Mouse (Mus musculus): ENCODE data around the gene Tmem88b.
A peak's percentile ranks its signal among the peaks of the same experiment; 100 is the strongest.

Tmem88b gene

DNA sequence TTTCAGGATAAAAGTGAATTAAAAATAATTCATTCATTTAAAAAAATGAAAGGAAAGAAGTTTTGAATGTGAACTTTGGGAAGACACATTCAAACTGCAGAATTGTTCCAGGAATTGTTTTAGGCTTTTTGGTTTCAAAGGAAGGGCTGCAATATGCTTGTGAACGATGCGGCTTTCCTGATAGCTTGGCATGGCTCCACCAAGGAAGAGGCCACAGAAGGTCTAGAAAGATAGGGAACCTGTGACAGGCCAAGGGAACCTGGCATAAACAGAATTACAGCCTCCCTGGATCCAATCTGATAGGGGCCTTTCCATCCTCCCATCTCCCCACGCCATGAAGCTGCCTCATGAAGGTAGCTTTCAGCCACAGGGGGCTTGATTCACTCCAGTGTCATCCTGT, 2.6 kb upstream of the Tmem88b start:
- DNase-seq, result no peak

DNA sequence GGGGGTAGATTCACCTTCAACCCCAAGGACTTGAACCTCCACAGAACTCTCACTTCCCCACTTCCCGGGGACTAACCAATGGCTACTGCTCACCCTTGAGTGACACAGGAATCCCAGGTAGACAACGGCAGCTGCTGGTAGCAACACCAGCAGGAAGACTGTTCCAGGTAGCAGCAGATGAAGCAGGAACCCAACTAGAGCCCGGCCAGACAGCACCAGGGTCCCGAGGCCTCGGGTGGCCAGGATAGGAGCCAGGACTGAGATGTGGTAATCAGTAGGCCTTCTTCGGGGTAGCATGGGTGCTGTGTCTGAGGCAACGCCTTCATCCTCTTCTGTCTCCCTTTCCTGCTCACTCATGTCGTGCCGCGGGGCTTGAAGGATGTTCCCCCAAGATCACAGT, 428 bp downstream of the Tmem88b start:
- no peak for DNase-seq

DNA sequence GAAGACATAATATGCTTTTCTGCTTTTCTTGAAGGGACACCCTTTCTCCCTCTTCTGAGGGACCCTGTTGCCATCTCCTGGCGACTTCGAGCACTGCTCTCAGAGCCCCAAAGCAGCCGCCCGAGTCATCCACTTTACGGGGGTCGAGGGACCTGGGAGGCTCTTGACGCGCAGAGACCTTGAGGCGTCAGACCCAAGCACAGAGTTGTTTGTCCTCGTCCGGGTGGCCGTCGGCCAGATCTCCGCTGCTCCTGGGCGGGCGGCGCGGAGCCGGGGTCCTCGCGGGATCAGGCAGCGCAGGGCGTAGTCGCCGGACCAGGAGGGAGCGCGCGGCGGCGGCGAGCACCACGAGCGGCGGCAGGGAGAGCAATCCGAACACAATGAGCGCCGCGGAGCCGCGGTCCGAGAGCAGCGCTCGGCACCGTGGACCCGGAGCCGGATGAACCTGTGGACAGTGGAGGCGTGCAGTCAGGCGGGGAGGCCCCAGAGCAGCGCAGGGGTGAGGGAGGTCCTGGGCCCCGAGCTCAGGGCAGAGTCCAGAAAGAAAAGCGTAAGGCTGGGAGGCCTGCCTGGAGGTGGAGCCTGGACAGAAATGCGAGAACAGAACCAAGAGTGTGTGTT, 1.5 kb downstream of the Tmem88b start:
- peak; percentile 86 to 87 for DNase-seq

DNA sequence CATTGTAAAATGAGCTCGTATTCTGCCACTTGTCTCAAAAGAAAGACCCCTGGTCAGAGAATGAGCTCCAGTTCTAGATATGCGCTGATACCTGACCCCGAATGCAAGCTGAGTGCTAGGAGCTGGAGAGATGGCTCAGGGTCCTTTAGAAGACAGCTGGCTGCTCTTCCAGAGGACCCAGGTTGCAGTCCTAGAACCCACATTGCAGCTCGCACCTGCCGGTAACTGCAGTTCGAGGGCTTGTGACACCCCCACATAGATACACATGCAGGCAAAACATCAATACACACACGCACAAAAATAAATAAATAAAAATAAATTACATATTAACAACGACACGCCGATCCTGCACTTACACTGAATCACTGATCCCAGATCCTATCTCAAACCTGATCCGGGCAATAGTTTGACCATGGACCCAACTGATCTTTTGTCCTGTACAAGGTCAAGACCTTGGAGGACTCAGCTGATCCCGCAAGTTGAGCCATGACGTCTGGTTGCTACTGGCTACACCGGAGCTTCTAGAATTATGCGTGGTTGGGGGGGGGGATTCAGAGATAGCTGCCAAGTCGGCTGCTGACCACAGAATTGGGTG, 2.1 kb downstream of the Tmem88b start:
- DNase-seq, result no peak

DNA sequence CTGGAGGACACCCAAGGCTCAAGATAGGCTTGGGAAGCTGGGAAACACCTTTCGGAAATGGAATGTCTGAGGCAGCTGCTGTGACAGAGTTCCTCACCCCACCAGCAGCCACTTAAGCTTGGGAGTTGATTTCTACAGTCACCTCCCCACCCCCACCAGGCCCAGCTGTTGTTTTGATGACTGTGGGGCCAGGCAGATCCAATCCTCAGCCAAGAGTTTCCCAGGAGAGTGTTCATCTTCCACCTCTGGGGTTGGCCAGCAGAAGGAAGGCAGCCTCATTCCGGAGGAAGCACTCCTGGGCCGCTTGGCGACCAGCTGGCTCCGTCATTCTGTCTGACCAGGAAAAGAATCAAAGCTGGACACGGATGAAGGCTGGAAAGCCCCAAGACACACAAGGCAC, 4.8 kb downstream of the Tmem88b start:
- DNase-seq, result peak in 1 of 2 experiments; percentile 64

DNA sequence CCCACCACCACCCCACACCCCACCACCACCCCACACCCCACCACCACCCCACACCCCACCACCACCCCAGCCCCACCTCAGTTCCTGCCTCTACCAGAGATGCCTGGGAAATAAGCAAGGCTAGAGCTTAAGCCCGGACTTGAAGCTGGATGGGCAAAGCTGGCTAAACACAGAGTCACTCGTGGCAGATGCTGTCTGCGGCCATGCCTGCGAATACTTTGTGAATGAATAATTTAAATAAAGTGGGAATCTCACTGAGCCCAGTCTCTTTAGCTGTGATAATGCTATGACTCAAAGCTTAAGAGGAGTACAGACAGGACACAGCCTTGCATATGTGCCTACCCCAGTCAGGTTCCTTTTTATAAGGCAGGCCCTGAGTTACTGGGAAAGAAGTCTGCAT, 6.2 kb downstream of the Tmem88b start:
- DNase-seq, result no peak

DNA sequence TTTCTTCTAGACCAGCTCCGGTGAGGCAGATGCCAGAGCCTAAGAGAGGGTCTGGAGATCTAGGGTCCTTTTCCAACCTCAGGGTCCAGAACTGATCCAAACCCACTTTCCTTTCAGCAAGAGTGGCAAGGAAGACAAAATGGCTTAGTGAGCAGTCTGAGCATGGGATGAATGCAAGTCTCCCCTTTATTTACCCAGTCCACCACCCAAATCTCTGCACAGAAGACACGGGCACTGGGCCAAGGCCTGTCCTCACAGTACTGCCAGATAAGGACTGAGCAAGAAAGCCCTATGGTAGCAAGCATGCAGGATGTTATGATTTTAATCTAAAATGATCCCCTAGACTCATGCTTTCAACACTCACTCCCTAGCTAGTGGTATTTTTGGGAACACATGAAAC, 7.9 kb downstream of the Tmem88b start:
- peak in 1 of 2 experiments; percentile 55 for DNase-seq

DNA sequence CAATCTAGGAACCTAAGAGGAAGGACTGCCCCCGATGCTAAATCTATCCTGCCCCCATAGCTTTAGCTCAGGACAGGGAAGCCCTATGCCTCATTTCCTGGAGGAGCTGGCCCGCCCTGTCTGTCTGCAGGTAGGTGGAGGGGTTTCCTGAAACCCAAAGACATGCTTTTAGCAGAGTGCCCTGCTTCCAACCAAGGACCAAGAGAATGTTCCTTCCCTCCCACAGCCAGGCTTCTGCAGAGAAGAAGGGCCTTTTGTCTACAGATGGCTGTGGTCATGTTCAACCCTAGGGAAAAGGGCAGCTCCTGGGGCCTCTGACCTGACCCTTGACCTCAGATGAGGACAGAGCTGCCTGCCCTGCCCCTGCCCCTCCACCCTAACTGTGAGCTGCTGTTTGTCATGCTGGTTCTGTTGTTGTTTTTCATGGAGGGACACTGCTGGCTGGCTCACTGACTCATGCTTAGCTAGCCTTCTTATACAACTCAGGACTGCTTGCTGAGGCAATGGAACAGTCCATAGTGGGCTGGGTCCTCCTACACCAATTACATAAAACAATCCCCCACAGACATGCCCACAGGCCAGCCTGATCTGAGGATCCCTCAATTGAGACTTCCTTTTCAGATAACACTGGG, 8.9 kb downstream of the Tmem88b start:
- DNase-seq, result no peak

DNA sequence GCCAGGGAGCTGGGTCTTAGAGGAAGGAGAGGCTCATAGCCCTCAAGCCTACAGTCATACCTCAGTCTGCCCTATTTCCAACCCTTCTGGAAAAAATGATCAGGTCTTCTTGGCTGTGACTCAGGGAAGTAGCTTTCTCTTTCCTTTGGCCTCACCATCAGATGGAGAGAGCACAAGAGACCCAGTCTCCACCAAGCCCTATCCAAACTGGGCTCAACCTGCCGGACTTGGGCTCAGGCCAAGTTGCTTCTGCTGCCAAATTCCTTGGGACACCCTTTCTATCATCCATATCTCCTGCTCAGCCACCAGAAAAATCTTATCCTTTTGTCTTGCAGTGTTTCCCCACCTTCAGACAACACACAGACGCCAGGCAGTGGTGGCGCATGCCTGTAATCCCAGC, 9.8 kb downstream of the Tmem88b start:
- peak in 1 of 2 experiments; percentile 49 for DNase-seq

DNA sequence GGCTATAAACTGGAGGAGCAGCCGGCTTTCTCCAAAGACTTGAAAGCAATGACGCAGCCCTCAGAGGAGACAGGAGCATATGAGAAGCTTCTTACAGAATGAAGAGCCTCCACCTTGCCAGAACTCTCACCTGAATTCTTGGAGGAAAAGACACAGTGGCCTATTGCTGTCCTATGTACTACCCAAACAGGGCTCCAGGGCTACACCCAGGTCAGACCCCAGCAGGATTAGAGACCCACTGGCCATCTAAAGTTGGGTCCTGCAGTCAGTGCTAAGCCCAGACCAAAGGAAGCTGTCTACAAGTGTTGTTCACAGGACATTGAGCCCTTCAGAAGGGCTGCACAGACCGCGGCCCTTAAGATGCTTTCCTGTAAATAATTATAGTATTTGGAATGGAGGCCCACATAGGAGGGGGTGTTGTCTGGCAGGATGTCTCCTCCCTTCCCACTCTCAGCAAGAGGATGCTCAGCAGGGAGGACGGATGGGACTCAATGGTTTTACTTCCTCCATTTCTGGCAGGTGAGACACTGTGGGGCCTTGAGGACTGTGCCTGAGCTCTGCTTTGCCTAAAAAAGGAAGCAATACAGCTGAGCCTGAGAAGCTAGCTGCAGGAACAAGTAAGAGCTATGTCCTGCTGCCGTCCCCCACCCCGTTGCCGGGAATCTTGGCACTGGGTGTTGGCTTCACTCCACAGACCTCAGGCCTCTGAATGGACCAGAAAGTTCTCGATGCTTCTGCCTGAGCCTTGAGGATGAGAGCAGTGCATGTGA, 10.5 kb downstream of the Tmem88b start:
- DNase-seq, result peak; percentile 63 to 81

DNA sequence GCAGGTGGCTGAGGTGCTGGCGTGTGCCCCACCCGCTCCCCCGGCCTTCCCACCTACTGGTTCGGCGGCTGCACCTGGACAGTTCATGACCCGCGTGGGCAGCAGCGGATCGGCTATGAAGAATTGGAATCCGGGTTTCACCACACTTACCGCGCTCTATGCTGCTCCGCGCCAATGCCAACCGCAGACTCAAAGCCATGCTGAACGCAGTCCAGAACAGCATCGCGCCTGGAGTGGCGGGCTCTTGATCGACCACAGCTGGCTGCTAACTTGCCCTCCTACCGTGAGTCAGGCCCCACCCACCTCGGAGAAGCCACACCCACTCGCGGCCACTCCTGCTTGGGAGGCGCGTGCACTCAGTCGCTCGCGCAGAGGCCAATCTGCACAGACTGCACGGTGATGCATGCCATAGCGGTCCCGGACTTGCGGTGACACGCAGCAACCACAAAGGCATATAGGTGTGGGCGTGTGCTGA, 11.4 kb downstream of the Tmem88b start, which contains the start of gene Vwa1:
Gene Vwa1 (minus strand): TSS at position 419 of the 475 bp plus-strand sequence.
- peak; percentile 93 for DNase-seq

DNA sequence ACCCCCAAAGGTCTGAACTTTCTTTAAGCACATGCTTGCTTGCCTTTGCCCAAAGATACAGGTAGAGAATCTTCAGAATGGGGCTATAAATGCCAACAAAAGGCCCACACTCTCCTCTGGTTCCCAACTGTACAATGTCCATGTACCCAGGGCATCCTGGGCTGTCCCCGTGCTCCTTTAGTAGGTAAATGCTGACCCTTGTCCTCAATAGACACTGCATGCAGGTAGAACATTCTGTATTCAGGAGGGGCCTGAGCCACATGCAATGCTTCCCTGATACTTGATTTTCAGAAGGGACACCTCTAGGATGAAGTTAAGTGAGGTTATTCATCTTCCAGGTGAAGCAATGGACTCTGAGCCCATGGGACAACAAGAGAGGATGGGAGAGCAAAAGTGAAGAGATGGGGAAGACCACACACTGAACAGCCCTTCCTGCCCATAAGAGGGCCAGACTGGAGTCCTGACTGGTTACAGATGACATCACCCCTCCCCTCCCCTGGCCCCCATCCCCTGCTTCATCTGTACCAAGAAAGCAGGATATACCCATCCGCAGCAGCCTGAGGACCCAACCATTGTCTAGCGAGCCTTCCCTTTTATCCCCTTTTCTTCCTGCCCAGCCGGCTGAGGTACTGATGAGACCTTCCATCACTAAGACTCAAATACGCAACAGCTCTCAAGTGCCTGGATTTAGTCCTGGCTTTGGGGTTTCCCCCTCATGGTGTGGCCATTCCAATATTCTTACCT, 12.2 kb downstream of the Tmem88b start:
- no peak for DNase-seq

DNA sequence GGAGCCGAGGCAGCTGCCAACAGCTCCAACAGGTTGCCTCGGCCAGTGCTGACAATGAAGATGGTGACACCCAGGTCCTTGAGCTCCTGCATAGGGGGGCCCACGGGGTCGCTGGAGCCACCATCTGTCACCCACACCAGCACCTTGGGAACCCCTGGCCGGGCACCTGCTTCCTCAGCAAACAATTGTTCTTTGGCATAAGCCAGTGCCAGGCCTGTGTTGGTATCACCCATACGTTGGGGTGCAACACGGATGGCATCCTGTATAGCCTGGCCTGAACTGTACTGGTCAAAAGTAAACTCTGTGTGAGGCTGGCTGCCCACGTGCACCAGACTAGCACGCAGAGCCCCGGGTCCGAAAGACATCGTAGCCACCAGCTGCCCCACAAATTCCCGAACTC, 12.9 kb downstream of the Tmem88b start:
- DNase-seq, result no peak

DNA sequence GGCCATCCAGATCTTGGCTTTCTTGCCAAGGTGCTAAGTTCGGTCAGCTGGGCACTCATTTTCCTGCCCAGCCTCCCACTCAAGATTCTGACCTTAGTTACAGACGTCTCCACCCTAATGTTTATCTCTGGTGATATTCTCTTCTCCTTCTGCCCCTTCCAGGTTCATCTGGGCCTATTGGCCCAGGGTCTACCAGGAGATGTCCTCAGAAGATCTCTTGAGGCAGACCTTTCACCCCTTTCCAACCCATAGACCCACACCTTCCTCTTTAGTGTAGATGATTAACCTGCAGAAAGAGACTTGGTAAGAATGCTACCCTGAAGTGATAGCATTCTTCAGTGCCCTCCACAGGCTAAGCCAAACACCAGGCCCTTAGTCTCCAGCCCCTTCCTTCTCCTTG, 14.0 kb downstream of the Tmem88b start:
- DNase-seq, result peak in 1 of 2 experiments; percentile 43

DNA sequence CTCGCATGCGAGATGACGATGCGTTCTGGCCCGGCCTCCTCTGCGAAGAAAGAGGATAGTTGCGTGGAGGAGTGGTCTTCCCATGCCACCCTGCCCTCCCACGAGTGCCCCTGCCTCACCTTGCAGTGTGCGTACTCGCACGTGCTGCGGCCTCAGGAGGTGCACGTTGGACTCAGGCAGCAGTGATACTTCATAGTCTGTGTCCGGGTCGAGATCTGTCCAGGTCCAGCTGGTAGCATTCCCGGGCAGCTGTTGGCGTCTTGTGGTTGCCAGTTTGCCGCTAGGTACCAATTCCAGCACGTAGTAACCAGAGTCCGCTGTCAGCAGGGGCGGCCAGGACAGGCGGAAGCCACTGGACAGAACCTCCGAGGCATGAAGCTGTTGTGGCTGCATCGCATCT, 15.0 kb downstream of the Tmem88b start:
- no peak for DNase-seq

DNA sequence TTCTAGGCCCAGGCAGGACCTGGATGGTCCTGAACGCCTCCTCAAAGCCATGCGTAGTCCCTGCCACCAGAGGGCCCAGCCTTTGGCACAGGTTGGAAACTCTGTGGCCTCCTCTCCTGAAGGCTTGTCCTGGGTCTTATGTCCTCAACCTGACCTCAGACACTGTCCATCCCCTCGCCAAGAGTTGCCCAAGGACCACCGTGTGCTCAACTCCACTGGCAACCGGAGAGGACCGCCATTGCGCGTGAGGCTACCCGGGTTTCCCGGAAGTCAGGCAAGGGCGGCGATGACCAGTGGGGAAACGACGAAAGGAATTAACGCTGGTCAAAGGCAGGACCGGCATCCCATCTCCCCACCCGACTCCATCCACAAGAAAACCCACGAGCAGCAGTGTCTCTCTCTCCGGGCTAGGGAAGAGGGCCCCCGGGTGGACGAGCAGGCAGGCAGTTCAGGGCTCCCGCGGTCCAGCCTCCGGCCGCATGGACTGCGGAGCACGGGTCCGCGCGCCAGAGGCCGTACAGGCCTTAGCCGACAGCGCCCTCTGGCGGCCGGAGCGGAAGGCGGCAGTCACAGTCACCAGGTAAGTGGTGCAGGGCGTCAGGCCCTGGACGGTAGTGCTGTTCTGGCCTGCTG, 15.7 kb downstream of the Tmem88b start:
- peak; percentile 92 to 94 for DNase-seq

DNA sequence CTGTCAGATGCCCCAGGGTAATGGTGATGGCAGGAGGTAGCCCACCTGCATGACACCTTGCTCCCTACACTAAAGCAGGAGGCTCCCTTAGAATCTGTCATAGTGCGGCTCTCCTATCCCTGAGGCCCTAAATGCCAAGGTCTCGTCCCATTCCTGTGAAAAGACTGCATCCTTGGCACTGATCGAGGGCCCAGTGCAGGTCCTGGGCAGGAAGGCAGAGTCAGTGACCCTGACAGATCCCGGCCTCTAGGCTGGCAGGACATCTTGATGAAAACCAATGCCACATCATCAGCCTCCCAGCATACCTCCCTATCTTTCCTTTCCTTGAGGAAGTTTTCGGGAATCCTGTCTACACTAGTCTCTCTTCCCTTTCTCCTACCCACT, 16.2 kb downstream of the Tmem88b start:
- no peak for DNase-seq

DNA sequence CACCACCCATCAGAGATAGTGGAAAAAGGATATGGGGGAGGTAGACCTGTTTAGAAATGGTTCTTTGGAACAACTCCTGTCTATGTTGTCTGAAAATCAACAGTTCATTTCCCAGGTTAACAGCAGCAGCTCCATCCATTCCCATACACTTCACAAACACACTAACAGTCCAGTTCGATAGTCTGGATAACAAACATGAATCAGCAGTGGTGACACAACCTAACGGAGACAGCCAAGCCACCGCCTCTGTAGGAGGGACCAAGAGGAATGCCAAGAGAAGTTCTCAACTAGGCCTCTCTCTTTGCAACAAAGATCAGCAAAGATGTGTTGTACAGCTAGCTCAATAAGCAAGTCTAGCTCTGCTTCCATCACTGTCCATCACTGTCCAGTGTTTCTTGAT, 23.3 kb downstream of the Tmem88b start:
- DNase-seq, result no peak

DNA sequence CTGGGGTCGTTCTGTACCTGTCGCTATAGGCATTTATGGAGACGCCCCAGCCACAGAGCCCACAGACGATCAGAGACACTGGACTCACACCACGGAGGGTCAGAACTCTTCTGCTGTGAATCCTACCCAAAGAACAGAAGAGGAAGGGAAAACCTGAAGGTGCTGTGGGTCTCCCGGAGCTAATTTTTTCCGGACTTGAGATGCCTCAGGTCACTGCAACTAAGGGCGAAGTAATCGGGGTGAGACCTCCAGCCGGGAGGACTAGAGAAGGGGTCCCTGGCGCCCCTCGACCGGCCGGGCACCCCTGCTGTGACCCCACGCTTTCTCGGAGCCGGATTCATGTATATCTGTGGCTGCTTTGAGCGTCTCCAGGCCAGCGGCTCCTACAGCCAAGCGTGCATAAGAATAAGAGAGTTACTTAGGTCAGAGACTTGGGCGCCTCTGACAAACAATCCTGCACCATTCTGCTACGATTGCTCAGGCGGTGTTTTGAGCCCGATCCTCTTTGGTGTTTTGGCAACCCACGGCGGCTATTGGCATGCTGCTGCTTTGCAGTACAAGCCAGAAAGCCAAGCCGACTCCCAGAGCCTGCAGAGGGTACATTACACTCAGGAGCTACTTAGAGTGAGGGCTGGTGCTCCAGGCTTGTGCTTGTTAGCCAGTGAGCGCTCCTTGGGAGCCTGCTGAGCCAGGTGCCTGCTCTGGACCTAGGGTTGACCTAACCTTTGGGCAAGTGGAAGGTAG, 24.1 kb downstream of the Tmem88b start:
- no peak for DNase-seq

DNA sequence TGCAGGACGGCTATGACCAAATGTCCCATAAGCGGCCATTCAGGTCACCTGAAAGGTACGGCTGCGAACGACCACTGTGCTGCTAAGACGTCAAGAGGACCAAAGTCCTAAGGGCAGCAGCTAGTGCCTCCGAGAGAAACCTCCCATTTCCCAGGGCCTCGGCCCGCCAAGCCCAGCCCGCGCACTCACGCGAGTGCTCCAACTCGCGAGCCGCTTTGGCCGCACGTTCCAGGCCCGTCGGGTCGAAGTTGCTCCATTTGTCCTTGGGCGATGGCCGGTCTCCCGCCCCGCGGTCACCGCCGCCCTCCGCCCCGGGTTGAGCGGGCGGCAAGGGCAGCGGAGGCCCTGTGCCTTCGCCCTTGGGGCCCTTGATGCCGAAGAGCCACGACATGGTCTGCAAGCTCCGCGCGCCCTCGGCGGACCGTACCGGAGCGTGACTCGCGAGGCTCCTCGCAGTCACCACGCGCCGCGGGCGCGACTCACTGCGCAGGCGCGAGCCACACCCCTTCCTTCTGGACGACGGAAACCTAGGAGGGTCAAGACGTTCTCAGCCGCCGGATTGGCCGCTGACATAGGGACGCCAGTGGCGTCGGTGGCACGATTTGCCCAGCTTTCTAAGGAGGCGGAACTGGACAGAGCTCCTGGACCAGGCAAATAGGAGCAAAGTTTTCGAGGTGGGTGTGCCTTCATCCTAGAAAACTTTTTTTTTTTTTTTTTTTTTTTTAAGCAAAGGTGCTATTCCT, 24.9 kb downstream of the Tmem88b start, which contains the start of gene Atad3a:
Gene Atad3a (minus strand): TSS at position 481 of the 743 bp plus-strand sequence.
- peak; percentile 97 to 98 for DNase-seq

Data from lung, postnatal 4 days (tissue).